Mouse (Mus musculus): ENCODE data around the gene Aamp. TPM values are rescaled to one million over a fixed set of nuclear protein-coding genes. Genes with fewer than 3 reads are reported as not detected.
A peak's percentile ranks its signal among the peaks of the same experiment; 100 is the strongest.

Gene Aamp
- polyA plus RNA-seq, 1 experiment from 2014 or later = 184 TPM

- no peaks in the 10 kb centered on the region for H3K27me3 ChIP-seq (ENCODE audit: control insufficient read depth, insufficient read depth, low read length)
- no peaks in the 10 kb centered on the region for H3K4me1 ChIP-seq (ENCODE audit: control insufficient read depth, insufficient read depth, low read length)
- H3K4me3 ChIP-seq (replicated peaks; ENCODE audit: low read depth, low read length) = no peak overlapping the region
- H3K4me2 ChIP-seq (ENCODE audit: low read length) = no peak overlapping the region
- peaks cover 89% of the 10 kb centered on the region for H3K36me3 ChIP-seq (ENCODE audit: control insufficient read depth, insufficient read depth, low read length)
- H3K9ac ChIP-seq (replicated peaks; ENCODE audit: low read length) = no peak overlapping the region
- no peak overlapping the region for H3K27ac ChIP-seq (replicated peaks; ENCODE audit: low read depth, low read length)
- H3K9me3 ChIP-seq (ENCODE audit: control insufficient read depth, low read length) = no peaks in the 10 kb centered on the region
- ATAC-seq (ENCODE audit: low FRiP score, low TSS enrichment) (no peak), DNase-seq (no peak)
- WGBS = 69% methylated on average over 4 of the region's 4 CpGs
These were observed 27.8 kb downstream of the Aamp start for GRCm38 (mm10) chr1:74256782-74257181.

GRCm38 (mm10) chr1:74255704-74256345 is 28.7 kb downstream of the Aamp start:
- H3K4me3 ChIP-seq (replicated peaks; ENCODE audit: low read depth, low read length) = no peak overlapping the region
- no peak overlapping the region for H3K4me2 ChIP-seq (ENCODE audit: low read length)
- no peak overlapping the region for H3K9ac ChIP-seq (replicated peaks; ENCODE audit: low read length)
- H3K9me3 ChIP-seq (ENCODE audit: control insufficient read depth, low read length) = no peaks in the 10 kb centered on the region
- DNase-seq (no peak), ATAC-seq (ENCODE audit: low FRiP score, low TSS enrichment) (no peak)
- H3K27me3 ChIP-seq (ENCODE audit: control insufficient read depth, insufficient read depth, low read length) = no peaks in the 10 kb centered on the region
- 96% methylated on average over 8 of the region's 8 CpGs for WGBS
- no peaks in the 10 kb centered on the region for H3K4me1 ChIP-seq (ENCODE audit: control insufficient read depth, insufficient read depth, low read length)
- no peak overlapping the region for H3K27ac ChIP-seq (replicated peaks; ENCODE audit: low read depth, low read length)
- H3K36me3 ChIP-seq (ENCODE audit: control insufficient read depth, insufficient read depth, low read length) = peaks cover 92% of the 10 kb centered on the region

GRCm38 (mm10) chr1:74250096-74250495 is 34.4 kb downstream of the Aamp start:
- Histone ChIP-seq H3K36me3 (ENCODE audit: control insufficient read depth, insufficient read depth, low read length) (peaks cover 72% of the 10 kb centered on the region), H3K9ac (replicated peaks; ENCODE audit: low read length) (no peak overlapping the region), H3K27me3 (ENCODE audit: control insufficient read depth, insufficient read depth, low read length) (no peaks in the 10 kb centered on the region), H3K4me1 (ENCODE audit: control insufficient read depth, insufficient read depth, low read length) (no peaks in the 10 kb centered on the region), H3K4me3 (replicated peaks; ENCODE audit: low read depth, low read length) (no peak overlapping the region), H3K4me2 (ENCODE audit: low read length) (no peak overlapping the region), H3K27ac (replicated peaks; ENCODE audit: low read depth, low read length) (no peak overlapping the region), H3K9me3 (ENCODE audit: control insufficient read depth, low read length) (no peaks in the 10 kb centered on the region)
- DNase-seq (no peak), ATAC-seq (ENCODE audit: low FRiP score, low TSS enrichment) (no peak)
- 95% methylated on average over 4 of the region's 4 CpGs for WGBS

- DNase-seq (no peak), ATAC-seq (ENCODE audit: low FRiP score, low TSS enrichment) (no peak)
- peaks cover 65% of the 10 kb centered on the region for H3K36me3 ChIP-seq (ENCODE audit: control insufficient read depth, insufficient read depth, low read length)
- H3K27ac ChIP-seq (replicated peaks; ENCODE audit: low read depth, low read length) = no peak overlapping the region
- 91% methylated on average over 5 of the region's 5 CpGs for WGBS
- H3K4me1 ChIP-seq (ENCODE audit: control insufficient read depth, insufficient read depth, low read length) = no peaks in the 10 kb centered on the region
- H3K9ac ChIP-seq (replicated peaks; ENCODE audit: low read length) = no peak overlapping the region
- H3K27me3 ChIP-seq (ENCODE audit: control insufficient read depth, insufficient read depth, low read length) = no peaks in the 10 kb centered on the region
- H3K9me3 ChIP-seq (ENCODE audit: control insufficient read depth, low read length) = no peaks in the 10 kb centered on the region
- no peak overlapping the region for H3K4me3 ChIP-seq (replicated peaks; ENCODE audit: low read depth, low read length)
- H3K4me2 ChIP-seq (ENCODE audit: low read length) = no peak overlapping the region
These were observed 35.1 kb downstream of the Aamp start for GRCm38 (mm10) chr1:74249331-74249980.

GRCm38 (mm10) chr1:74248799-74249198 is 35.7 kb downstream of the Aamp start:
- no peak overlapping the region for H3K27ac ChIP-seq (replicated peaks; ENCODE audit: low read depth, low read length)
- no peaks in the 10 kb centered on the region for H3K4me1 ChIP-seq (ENCODE audit: control insufficient read depth, insufficient read depth, low read length)
- H3K4me2 ChIP-seq (ENCODE audit: low read length) = no peak overlapping the region
- no peak overlapping the region for H3K9ac ChIP-seq (replicated peaks; ENCODE audit: low read length)
- H3K27me3 ChIP-seq (ENCODE audit: control insufficient read depth, insufficient read depth, low read length) = no peaks in the 10 kb centered on the region
- no peak overlapping the region for H3K4me3 ChIP-seq (replicated peaks; ENCODE audit: low read depth, low read length)
- H3K36me3 ChIP-seq (ENCODE audit: control insufficient read depth, insufficient read depth, low read length) = peaks cover 60% of the 10 kb centered on the region
- no peak for DNase-seq
- no peaks in the 10 kb centered on the region for H3K9me3 ChIP-seq (ENCODE audit: control insufficient read depth, low read length)
- ATAC-seq (ENCODE audit: low FRiP score, low TSS enrichment) = no peak
- WGBS = 92% methylated on average over 1 of the region's 1 CpGs

- Histone ChIP-seq H3K4me3 (replicated peaks; ENCODE audit: low read depth, low read length) (no peak overlapping the region), H3K9me3 (ENCODE audit: control insufficient read depth, low read length) (no peaks in the 10 kb centered on the region), H3K27me3 (ENCODE audit: control insufficient read depth, insufficient read depth, low read length) (no peaks in the 10 kb centered on the region), H3K36me3 (ENCODE audit: control insufficient read depth, insufficient read depth, low read length) (peaks cover 28% of the 10 kb centered on the region), H3K9ac (replicated peaks; ENCODE audit: low read length) (no peak overlapping the region), H3K27ac (replicated peaks; ENCODE audit: low read depth, low read length) (no peak overlapping the region), H3K4me1 (ENCODE audit: control insufficient read depth, insufficient read depth, low read length) (no peaks in the 10 kb centered on the region), H3K4me2 (ENCODE audit: low read length) (no peak overlapping the region)
- no peak for ATAC-seq (ENCODE audit: low FRiP score, low TSS enrichment)
- WGBS = 88% methylated on average over 2 of the region's 2 CpGs
- no peak for DNase-seq
These were observed 39.0 kb downstream of the Aamp start for GRCm38 (mm10) chr1:74245525-74245924.

- WGBS = 90% methylated on average over 4 of the region's 4 CpGs
- no peak overlapping the region for H3K9ac ChIP-seq (replicated peaks; ENCODE audit: low read length)
- DNase-seq (no peak), ATAC-seq (ENCODE audit: low FRiP score, low TSS enrichment) (no peak)
- H3K4me2 ChIP-seq (ENCODE audit: low read length) = no peak overlapping the region
- H3K27me3 ChIP-seq (ENCODE audit: control insufficient read depth, insufficient read depth, low read length) = no peaks in the 10 kb centered on the region
- H3K27ac ChIP-seq (replicated peaks; ENCODE audit: low read depth, low read length) = no peak overlapping the region
- peaks cover 27% of the 10 kb centered on the region for H3K4me1 ChIP-seq (ENCODE audit: control insufficient read depth, insufficient read depth, low read length)
- no peaks in the 10 kb centered on the region for H3K36me3 ChIP-seq (ENCODE audit: control insufficient read depth, insufficient read depth, low read length)
- H3K9me3 ChIP-seq (ENCODE audit: control insufficient read depth, low read length) = no peaks in the 10 kb centered on the region
- H3K4me3 ChIP-seq (replicated peaks; ENCODE audit: low read depth, low read length) = no peak overlapping the region
These were observed 43.7 kb downstream of the Aamp start for GRCm38 (mm10) chr1:74240832-74241231.

GRCm38 (mm10) chr1:74240311-74240710 is 44.2 kb downstream of the Aamp start:
- Histone ChIP-seq H3K9ac (replicated peaks; ENCODE audit: low read length) (no peak overlapping the region; the same call in 1 of the 2 replicates), H3K36me3 (ENCODE audit: control insufficient read depth, insufficient read depth, low read length) (no peaks in the 10 kb centered on the region), H3K9me3 (ENCODE audit: control insufficient read depth, low read length) (no peaks in the 10 kb centered on the region), H3K4me3 (replicated peaks; ENCODE audit: low read depth, low read length) (no peak overlapping the region), H3K4me2 (ENCODE audit: low read length) (no peak overlapping the region), H3K27ac (replicated peaks; ENCODE audit: low read depth, low read length) (no peak overlapping the region), H3K27me3 (ENCODE audit: control insufficient read depth, insufficient read depth, low read length) (no peaks in the 10 kb centered on the region), H3K4me1 (ENCODE audit: control insufficient read depth, insufficient read depth, low read length) (peaks cover 27% of the 10 kb centered on the region)
- DNase-seq = no peak
- ATAC-seq (ENCODE audit: low FRiP score, low TSS enrichment) = no peak
- 76% methylated on average over 6 of the region's 6 CpGs for WGBS

- Histone ChIP-seq H3K4me2 (ENCODE audit: low read length) (peak overlapping the region; percentile 16; the same call in 1 of the 2 replicates), H3K9me3 (ENCODE audit: control insufficient read depth, low read length) (no peaks in the 10 kb centered on the region), H3K27me3 (ENCODE audit: control insufficient read depth, insufficient read depth, low read length) (no peaks in the 10 kb centered on the region), H3K27ac (replicated peaks; ENCODE audit: low read depth, low read length) (no peak overlapping the region), H3K4me3 (replicated peaks; ENCODE audit: low read depth, low read length) (no peak overlapping the region), H3K4me1 (ENCODE audit: control insufficient read depth, insufficient read depth, low read length) (peaks cover 27% of the 10 kb centered on the region), H3K9ac (replicated peaks; ENCODE audit: low read length) (no peak overlapping the region; the same call in 1 of the 2 replicates), H3K36me3 (ENCODE audit: control insufficient read depth, insufficient read depth, low read length) (no peaks in the 10 kb centered on the region)
- WGBS = 68% methylated on average over 11 of the region's 11 CpGs
- DNase-seq (no peak), ATAC-seq (ENCODE audit: low FRiP score, low TSS enrichment) (no peak)
These were observed 44.9 kb downstream of the Aamp start for GRCm38 (mm10) chr1:74239618-74240017.

All from midbrain, embryonic 14.5 days (tissue).